Mouse (Mus musculus) midbrain, embryonic 14.5 days (tissue): ENCODE results near the gene Eif4enif1. TPM values are rescaled to one million over a fixed set of nuclear protein-coding genes. Genes with fewer than 3 reads are reported as not detected.

Source experiments
- ATAC-seq: fragments of 200-750 bp; cut with Nextera tagmentation; 2 replicates; pipeline ENCODE4 v1.8.0; 2017; ENCODE audit warnings: moderate number of reproducible peaks, moderate library complexity; ENCODE audit not compliant: low FRiP score, low TSS enrichment
- DNase-seq: peaks from one replicate; pipeline ENCODE4 v3.0.0-alpha.2; 2015
- H3K27ac ChIP-seq: fragments of 300-500 bp; sonication (generic); replicated peaks from 2 replicates; pipeline ENCODE4 v1.5.1; 2014; ENCODE audit warnings: mild to moderate bottlenecking, low read depth, low read length, moderate library complexity
- H3K27me3 ChIP-seq: fragments of 300-500 bp; sonication (generic); 2 replicates; pipeline ENCODE4 v1.6.1; 2014; ENCODE audit warnings: low read length, control low read depth, mixed read lengths; ENCODE audit not compliant: control insufficient read depth, insufficient read depth
- H3K36me3 ChIP-seq: fragments of 300-500 bp; sonication (generic); 2 replicates; pipeline ENCODE4 v1.6.1; 2014; ENCODE audit warnings: low read length, control low read depth; ENCODE audit not compliant: control insufficient read depth, insufficient read depth
- H3K4me1 ChIP-seq: fragments of 300-500 bp; sonication (generic); 2 replicates; pipeline ENCODE4 v1.6.1; 2014; ENCODE audit warnings: mild to moderate bottlenecking, antibody characterized with exemption, low read length, control low read depth; ENCODE audit not compliant: control insufficient read depth, insufficient read depth
- H3K4me2 ChIP-seq: fragments of 300-500 bp; sonication (generic); 2 replicates; pipeline ENCODE4 v1.6.1; 2014; ENCODE audit warnings: mild to moderate bottlenecking, low read length, moderate library complexity
- H3K4me3 ChIP-seq: fragments of 300-500 bp; sonication (generic); replicated peaks from 2 replicates; pipeline ENCODE4 v1.5.1; 2014; ENCODE audit warnings: low read depth, low read length
- H3K9ac ChIP-seq: fragments of 300-500 bp; sonication (generic); replicated peaks from 2 replicates; pipeline ENCODE4 v1.6.1; 2014; ENCODE audit warnings: mild to moderate bottlenecking, low read length, moderate library complexity
- H3K9me3 ChIP-seq: fragments of 300-500 bp; sonication (generic); 2 replicates; pipeline ENCODE4 v1.6.1; 2016; ENCODE audit warnings: low read length, control low read depth, mixed read lengths; ENCODE audit not compliant: control insufficient read depth
- WGBS: fragments of 180-500 bp; shearing (Covaris S2); extraction: QIAGEN DNeasy Blood & Tissue Kit; methylation state at CpG from one replicate; pipeline ENCODE4 v1.1.7; 2014; 5-methylcytosine and 5-hydroxymethylcytosine counted together
- polyA plus RNA-seq: library from polyadenylated mRNA; unstranded; fragments of >200 nt; fragmentation: Nextera tagmentation; extraction: Ambion mirVana; gene quantifications from 2 replicates; pipeline ENCODE4 v1.2.1, GENCODE M21; 2014

Gene Eif4enif1
- polyA plus RNA-seq, 1 experiment from 2014 or later: 55.3 TPM

GRCm38 (mm10) chr11:3292711-3293249 is 90.6 kb downstream of the Eif4enif1 start:
- H3K4me1 ChIP-seq: peaks cover 43% of the 10 kb centered on the region

GRCm38 (mm10) chr11:3293361-3293760 is 91.2 kb downstream of the Eif4enif1 start:
- peak overlapping the region; percentile 100 for H3K4me2 ChIP-seq
- peak overlapping the region; percentile 100 for H3K27ac ChIP-seq
- H3K9ac ChIP-seq: peak overlapping the region; percentile 95
- H3K4me3 ChIP-seq: peak overlapping the region; percentile 88
- ATAC-seq (no peak), DNase-seq (no peak)
- no peaks in the 10 kb centered on the region for H3K27me3 ChIP-seq
- 6% methylated on average over 4 of the region's 4 CpGs for WGBS
- H3K36me3 ChIP-seq: peaks cover 55% of the 10 kb centered on the region
- no peaks in the 10 kb centered on the region for H3K9me3 ChIP-seq
- peaks cover 38% of the 10 kb centered on the region for H3K4me1 ChIP-seq

More at GRCm38 (mm10) chr11:3292711-3293249, 90.6 kb downstream of the Eif4enif1 start:
- 1% methylated on average over 8 of the region's 8 CpGs for WGBS
- H3K27ac ChIP-seq: peak overlapping the region; percentile 100
- peaks cover 49% of the 10 kb centered on the region for H3K36me3 ChIP-seq
- no peaks in the 10 kb centered on the region for H3K9me3 ChIP-seq
- H3K9ac ChIP-seq: peak overlapping the region; percentile 95
- peak; percentile 88 for DNase-seq
- peak overlapping the region; percentile 100 for H3K4me2 ChIP-seq
- peak overlapping the region; percentile 88 for H3K4me3 ChIP-seq
- ATAC-seq: peak; percentile 28
- H3K27me3 ChIP-seq: no peaks in the 10 kb centered on the region

Other genes starting within 250 kb of the Eif4enif1 start
- 11.2 and 13.2 TPM in 2 replicates for gene Sfi1, start 8.9 kb upstream of the Eif4enif1 start, polyA plus RNA-seq
- 214 and 242 TPM in 2 replicates for gene Drg1, start 64.0 kb downstream of the Eif4enif1 start, polyA plus RNA-seq
- 61.9 and 78.7 TPM in 2 replicates for gene Patz1, start 86.5 kb downstream of the Eif4enif1 start, polyA plus RNA-seq
- 20.2 and 21.2 TPM in 2 replicates for gene Pik3ip1, start 128.0 kb downstream of the Eif4enif1 start, polyA plus RNA-seq
- gene Limk2, start 206.8 kb downstream of the Eif4enif1 start, polyA plus RNA-seq: 155 and 172 TPM in 2 replicates
- 40.3 and 55.3 TPM in 2 replicates for gene Rnf185, start 250.0 kb downstream of the Eif4enif1 start, polyA plus RNA-seq